Mouse (Mus musculus) adrenal gland, adult (tissue): ENCODE measurements around the gene Aldh2.
"Not testable (repeated sequence)": the region's sequence is repeated elsewhere in the genome, so short reads cannot be mapped to it uniquely, and the experiment has no call there.

Experiments
- DNase-seq, 2 experiments: peaks; one replicate each; pipeline ENCODE4 v3.0.0; 2022 to 2023; ENCODE audit warnings: low spot score in 1 of 2; ENCODE audit not compliant: inconsistent age in 2 of 2

The Aldh2 gene

DNA sequence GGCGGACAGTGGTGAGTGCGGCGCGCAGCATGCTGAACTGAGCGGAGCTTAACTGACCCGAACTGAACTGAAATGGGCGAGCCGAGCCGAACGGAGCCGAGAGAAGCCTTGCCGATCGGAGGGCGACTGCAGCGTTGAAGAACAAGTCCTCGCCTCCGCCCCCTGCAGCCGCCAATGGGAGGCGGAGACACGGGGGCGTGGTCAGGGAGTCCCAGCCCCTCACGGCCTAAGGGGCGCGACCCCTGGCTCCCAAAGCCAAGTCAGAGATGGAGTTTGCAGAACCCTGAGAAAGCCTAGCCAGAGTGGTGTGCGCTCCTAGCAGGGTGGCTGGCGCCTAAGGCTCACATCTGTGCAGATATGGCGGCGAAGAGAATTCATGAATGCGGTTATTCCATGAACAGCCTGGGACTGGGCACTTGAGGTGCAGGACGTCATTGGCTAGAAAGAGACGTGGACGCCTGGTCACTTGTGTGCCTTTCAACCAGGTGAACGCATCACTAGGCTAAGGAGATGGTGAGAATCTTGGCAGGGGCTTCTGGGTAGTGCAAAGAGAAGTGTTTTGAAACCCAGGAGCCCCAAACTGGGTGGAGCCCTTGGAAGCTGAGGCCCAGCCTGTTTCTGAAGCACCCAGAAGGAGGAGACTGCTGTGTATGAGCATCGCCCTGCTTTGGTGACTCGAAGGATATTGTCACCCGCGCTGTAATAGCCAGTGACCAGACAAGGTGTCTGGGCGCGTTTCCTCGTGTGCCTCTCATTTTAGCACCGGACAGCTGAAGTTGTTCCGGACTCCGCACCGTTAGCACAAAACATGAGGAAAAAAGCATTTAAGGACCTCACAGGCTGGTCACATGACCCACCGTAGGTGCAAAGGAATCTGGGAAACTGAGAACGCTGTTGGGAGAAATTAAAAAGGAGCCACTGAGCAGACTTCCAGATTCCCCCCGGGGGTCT lies at the start of gene Aldh2:
Gene Aldh2, minus strand, starts transcription at position 374 of the 951 bp plus-strand sequence.
- peak; percentile 93 to 97 for DNase-seq

DNA sequence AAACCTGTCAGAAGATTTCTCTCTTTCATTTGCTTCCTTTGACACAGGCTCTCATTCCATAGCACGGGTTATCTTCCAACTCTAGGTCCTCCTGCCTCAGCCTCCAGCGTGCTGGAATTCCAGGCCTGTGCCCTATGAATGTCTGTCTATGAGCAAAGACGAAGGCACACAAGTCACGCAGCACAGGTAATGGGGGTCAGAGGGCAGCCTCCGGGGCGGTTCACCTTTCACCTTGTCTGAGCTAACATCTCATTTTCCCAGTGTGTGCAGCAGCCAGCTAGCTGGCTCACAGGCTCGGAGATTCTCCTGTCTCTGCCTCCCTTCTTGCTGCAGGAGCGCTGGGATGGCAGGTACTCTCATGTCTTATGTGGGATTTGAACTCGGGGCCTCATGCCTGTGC lies 46.0 kb upstream of the Aldh2 start:
- DNase-seq, result no peak

DNA sequence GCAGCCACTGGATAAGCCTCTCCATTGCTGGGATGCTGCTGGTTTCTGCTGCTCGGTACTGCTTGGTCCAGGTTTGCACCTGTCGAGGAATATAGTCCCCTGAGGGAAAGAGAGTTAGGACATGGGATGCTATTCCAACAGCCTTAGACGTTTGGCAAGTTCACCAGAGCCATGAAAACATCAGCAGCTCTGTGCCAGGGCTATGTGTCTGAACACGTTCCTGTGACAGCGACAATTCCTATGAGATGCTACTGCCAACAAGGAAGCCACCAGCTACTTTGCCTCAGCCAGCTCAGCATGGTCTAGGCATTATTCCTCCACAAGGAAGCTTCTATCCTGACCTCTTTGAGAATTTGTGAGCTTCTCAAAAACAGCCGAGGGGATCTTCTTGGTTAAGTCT lies 43.7 kb upstream of the Aldh2 start:
- DNase-seq, result no peak

DNA sequence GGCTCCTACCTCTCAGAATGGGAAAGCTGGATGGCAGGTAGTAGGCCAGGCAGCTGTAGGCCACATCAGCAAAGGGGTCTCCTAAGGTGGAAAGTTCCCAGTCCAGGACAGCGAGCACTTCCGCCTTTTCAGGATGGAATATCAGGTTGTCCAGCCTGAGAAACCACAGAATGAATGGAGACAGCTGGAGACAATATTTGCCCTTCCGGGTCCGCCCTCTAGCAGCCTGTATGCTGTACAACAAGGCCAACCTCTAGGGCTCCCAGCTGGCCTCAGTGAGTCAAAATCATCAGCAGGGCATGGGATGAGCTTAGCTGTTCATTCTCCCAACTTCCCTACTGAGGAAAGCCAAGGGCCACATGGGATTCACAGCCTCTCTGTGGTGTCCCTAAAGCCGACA lies 41.0 kb upstream of the Aldh2 start:
- no peak for DNase-seq

DNA sequence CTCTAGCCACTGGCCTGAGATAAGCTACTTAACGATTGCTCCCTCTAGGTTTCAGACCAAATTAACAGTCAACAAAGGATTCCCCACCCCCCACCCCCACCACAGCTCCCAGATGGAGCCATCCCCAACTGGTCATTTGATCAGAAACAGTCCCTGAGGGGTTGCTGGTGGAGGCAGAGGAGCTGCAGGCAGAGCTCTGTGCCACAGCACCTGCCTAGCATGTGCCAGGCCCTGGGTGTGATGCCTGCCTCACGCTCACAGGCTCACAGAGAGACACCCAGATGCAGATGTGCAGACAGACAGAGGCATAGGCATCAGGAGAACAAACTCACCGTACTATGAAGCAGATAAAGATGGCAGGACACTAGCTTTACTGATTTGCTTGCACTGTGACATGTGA lies 39.2 kb upstream of the Aldh2 start:
- DNase-seq, result no peak

DNA sequence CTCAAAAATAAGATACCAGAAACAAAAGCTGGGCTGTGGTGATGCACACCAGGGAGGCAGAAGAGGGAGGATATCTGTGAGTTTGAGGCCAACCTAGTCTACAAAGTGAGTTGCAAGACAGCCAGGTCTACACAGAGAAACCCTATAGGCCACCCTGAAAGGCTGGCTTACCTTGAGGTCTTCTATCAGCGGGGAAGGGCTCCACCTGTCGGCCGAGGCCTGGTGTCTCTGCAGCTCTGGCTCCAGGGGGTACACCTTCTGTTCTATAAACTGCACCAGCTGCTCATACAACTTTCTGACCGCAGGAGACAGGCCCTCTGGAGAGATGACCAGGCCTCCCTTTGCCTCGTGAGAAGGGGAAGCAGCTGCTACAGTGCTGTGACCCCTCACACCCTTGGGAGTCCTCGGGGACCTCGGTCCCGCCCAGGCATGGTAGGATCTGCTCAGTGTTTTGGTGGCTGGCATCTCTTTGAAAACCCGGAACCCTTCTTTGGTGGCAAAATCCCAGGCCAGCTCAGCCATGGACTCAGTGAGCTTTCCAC lies 37.6 kb upstream of the Aldh2 start:
- not testable (repeated sequence) for DNase-seq

DNA sequence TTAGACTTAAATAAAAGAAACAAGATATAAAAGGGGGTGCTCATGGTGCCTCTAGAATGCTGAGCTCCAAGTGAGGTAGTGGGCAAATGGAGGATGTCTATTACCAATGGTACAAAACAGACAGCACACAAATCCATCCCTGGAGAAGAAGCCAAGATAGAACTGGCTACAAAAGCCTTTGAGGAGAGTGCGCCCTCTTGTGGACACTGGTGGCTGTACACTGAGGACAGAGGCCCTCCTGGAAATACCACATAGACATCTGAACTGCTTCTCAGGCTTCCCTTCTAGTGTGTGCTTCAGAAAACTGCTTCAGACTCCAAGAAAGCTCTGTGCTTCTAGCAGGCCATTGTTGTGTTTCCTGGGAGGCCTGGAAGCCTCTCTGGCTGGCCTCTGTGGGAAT lies 34.2 kb upstream of the Aldh2 start:
- peak; percentile 64 to 92 for DNase-seq

DNA sequence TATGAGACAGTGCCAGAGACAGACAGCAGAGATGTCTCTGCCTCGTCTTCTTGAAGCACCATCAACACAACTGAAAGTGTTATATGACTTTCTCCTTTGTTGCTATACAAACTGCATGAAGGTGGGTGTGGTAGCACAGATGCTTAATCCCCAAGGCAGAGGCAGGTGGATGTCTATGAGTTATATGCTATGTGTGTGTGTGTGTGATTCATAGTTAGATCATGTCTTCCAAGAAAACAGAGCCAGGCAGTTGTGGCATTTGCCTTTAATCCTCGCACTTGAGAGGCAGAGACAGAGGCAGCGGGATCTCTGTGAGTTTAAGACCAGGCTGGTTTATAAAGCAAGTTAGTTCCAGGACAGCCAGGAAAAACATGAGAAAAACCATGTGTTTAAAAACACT lies 29.6 kb upstream of the Aldh2 start:
- DNase-seq, result no peak

DNA sequence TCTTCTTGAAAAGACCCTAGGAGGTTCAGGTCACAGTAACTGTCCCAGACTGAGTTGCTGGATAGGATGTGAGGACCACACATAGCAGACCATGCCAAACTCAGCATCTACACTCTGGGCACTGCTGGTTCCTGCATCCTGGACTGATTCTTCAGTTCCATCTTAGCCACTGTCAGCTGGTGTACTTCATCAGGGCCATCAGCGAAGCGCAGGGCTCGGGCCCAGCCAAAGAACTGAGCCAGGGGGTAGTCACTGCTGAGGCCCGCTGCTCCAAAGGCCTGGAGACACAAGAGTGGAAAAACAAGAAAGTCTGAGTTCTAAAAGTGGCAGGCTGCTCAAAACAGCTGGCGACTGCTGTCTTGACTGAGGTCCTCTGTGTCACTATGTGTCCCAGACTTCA lies 27.5 kb upstream of the Aldh2 start:
- no peak for DNase-seq

DNA sequence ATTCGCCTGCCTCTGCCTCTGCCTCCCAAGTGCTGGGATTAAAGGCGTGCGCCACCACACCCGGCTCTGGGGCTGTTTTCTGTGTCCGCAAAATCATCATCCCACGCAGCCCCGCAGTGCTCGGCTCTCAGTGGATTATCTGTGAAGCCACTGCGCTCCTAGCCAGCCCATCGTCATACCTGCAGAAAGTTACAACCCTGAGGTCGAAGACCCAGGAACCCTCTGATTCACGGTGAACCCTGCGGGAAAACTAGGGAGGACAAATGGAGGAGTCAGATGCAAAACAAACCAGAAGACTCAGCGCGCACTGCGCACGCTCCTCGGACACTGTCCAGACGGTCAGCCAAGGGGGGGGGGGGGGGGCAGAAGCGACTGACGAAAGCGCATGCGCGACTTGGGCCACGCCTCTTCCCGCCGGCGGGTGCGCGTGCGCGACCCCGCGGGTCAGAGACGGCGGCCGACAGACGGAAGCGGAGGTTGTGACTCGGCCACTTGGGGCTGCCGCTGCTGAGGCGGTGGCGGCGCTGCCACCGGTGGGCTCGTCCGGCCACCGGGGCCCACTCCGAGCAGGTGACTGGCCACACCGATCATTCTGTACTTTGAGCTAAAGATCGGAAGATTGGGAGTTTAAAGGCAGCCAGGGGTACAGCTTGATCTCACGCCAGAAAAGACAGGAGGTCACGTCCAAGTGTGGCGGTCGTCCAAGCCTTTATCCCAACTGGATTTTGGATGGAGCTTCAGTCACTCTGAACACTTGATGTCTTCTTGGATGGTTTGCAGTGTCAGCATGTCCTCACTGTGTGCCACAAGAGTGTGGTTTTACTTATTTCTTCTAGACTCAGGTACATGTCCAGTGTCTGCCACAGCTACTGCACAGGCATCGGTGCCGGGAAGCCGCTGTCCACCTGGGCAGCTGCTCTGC lies 25.2 kb upstream of the Aldh2 start, which contains the start of gene Acad12:
Gene Acad12, minus strand, starts transcription at position 347 of the 922 bp plus-strand sequence.
- peak; percentile 89 to 95 for DNase-seq

DNA sequence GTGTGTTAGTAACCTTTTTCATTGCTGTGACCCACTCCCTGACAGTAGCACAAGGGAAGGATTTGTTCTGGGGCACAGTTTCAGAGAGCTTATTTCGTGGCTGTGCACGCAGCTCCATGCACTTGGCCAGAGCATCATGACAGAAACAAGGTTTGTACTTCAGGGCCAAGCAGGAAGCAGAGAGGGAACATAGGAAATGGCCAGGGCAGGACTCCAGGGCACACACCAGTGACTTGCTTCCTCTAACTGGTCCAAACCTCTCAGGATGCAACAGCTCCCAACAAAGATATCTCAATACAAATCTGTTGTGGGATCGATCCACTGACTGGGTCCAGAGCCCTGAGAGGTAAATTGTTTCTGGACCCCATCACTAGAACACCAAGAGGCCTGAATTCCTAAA lies 21.3 kb upstream of the Aldh2 start:
- DNase-seq, result not testable (repeated sequence)

DNA sequence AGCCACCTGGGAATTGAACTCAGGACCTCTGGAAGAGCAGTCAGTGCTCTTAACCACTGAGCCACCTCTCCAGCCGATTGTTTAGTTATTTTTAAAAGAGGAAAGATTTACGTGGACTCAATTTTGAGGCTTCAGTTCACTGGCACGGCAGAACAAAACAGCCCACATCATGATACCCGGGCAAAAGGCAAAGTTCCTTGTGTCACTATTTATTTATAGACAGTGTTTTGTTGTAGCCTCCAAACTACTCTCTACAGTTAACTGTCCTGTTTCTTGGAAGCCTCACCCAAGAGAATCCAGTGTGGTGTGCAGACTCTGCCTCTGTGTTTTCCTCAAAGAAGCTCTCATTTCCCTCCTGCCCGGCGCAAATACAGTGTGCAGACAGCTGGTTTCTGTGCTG lies 18.4 kb upstream of the Aldh2 start:
- no peak for DNase-seq

DNA sequence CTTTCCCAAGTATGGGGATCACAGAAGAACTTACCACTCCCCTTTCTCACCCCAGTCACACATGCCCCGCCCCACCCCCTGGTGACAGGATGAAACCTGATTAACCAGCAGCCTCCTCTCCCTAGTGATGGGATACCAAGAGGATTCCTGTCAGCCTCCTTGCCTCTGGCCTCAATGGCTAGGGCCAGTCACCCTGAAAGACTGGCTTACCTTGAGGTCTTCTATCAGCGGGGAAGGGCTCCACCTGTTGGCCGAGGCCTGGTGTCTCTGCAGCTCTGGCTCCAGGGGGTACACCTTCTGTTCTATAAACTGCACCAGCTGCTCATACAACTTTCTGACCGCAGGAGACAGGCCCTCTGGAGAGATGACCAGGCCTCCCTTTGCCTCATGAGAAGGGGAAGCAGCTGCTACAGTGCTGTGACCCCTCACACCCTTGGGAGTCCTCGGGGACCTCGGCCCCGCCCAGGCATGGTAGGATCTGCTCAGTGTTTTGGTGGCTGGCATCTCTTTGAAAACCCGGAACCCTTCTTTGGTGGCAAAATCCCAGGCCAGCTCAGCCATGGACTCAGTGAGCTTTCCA lies 16.0 kb upstream of the Aldh2 start:
- not testable (repeated sequence) for DNase-seq

DNA sequence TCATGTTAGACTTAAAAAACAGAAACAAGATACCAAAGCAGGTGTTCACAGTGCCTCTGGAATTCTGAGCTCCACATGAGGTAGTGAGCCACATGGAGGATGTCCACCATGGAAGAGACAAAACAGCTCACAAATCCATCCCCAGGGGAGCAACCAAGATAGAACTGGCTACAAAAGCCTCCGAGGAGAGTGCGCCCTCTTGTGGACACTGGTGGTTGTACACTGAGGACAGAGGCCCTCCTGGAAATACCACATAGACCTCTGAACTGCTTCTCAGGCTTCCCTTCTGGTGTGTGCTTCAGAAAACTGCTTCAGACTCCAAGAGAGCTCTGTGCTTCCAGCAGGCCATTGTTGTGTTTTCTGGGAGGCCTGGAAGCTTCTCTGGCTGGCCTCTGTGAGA lies 12.5 kb upstream of the Aldh2 start:
- DNase-seq, result peak; percentile 69 to 93

DNA sequence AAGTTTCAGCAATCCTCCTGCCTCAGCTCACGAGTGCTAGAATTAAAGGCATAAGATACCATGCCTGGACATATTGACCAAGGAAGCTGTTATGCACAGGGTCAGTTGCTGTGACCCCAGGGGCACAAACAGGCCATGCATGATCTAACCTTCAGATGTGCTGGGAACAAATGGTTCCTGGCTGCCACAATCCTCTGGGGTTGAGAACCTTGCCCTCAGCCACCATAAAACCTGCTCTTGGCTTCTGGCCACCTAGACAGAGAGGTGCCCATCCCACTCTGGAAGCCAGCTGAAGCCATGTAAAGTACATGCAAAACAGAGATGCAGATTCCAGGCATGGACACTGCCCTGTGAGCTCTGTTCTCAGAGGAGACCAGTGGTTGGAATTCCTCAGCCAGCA lies 10.2 kb upstream of the Aldh2 start:
- not testable (repeated sequence) for DNase-seq

DNA sequence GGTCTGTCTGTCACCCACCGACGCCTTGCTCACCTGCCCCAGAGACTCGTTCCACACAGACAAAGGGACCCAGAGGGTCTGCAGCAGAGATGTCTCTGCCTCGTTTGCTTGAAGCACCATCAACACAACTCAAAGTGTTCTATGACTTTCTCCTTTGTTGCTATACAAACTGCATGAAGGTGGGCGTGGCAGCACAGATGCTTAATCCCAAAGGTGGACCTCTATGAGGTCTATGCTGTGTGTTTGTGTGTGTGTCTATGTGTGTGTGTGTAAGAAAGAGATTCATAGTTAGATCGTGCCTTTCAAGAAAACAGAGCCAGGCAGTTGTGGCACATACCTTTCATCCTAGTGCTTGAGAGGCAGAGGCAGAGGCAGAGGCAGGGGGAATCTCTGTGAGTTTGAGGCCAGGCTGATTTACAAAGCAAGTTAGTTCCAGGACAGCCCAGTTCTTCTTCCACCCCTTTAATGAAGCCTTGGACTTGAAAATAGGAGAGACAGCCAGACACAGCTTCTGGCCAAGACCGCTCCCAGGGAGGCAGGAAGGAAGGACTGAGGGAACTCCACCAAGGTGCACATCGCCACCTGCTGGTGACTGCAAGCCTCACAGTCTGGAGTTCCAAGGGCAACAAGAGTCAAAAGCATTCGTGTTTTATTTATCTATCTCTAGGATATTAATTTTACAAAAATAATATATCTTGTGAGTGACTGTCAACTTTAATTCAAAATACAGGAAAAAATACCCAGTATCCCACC lies 8.1 kb upstream of the Aldh2 start:
- peak; percentile 89 to 96 for DNase-seq

DNA sequence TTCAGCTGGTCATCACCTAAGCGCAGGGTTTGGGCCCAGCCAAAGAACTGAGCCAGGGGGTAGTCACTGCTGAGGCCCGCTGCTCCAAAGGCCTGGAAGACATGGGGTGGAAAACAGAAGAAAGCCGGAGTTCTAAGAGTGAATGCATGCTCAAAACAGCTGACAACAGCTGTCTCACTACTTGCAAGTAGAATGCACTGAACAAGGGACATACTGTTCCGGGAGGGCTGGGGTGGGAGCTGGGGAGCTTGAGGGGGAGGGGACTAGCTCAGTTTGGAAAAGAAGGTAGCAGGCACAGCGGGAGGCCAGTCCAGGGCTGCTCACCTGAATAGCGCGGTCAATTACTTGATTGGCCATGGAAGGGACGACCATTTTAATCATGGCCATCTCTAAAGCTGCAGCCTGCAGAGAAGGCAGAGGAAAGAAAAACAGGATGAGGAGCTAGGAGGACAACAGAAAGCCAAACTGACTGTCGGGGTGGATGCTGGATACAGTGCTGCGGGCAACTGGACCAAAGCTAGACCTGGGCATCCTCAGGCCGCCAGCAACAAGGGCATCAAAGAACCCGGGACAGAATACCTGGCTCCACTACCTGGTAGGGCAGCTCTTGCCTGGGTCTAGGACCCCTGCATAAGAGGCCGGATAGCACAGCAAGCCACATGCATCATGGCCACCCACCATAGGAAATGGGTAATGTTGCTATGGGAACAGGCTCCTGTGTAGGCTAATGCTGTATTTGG lies 5.4 kb upstream of the Aldh2 start:
- no peak for DNase-seq

DNA sequence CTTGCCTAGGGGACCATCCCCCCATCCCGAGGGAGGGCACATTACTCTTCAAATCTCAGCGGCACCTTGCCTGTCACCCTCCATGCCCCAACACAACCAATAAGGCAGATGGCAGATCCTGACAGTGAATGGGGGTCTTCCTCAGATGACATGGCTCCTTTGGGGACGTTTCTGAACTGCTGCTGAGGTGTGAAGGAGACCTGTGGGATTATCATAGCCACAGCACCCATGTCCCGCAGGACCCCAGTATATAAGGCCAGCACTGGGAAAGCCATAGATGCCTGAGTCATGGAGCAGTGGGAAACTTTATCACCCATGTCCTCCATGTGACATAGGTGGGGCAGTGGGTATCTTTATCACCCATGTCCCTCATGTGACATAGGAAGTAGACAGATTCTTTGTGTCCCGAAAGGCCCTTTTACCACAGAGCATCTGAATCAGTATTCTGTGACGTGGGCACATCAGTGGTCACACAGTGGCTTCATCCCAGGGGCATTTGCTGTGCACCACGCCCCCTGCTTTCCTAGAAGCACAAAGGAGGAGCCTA lies 4.4 kb upstream of the Aldh2 start:
- DNase-seq, result no peak

DNA sequence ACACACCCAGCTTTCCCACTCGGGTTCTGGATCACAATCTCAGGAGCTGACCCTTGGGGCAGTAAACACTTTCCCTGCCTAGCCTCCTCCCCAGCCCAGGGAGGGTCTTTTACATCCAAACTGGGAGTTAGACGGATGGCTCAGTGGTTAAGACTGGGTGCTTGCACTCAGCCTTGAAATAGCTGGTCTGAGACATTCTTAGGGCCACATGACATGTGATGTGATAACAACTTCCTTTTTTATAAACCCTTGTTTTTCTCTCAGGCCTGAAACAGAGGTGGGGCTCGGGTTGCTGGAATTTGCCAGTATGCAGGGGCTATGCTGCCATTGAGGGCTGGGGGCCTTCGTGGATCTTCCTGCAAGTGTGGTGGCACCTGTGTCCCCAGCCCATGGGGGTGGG lies 3.7 kb upstream of the Aldh2 start:
- DNase-seq, result no peak
